Mouse (Mus musculus) ES-Bruce4 (cell line): Measurements from ENCODE around the gene Csnk2b.

Experiments used
- EP300 ChIP-seq: IDR thresholded peaks from 2 replicates; pipeline ENCODE4 v1.6.1; 2011; ENCODE audit warnings: low read depth, low read length; ENCODE audit not compliant: insufficient read depth
- POLR2A ChIP-seq: IDR thresholded peaks from one replicate; pipeline ENCODE4 v1.8.1; 2011; ENCODE audit warnings: low read length; ENCODE audit not compliant: insufficient read depth

- TF ChIP-seq POLR2A (no peak), EP300 (no peak)
These were observed 44.6 kb upstream of the Csnk2b start for GRCm38 (mm10) chr17:35166352-35167035.
